Mouse (Mus musculus): Measurements from ENCODE around the gene Bean1.

DNA sequence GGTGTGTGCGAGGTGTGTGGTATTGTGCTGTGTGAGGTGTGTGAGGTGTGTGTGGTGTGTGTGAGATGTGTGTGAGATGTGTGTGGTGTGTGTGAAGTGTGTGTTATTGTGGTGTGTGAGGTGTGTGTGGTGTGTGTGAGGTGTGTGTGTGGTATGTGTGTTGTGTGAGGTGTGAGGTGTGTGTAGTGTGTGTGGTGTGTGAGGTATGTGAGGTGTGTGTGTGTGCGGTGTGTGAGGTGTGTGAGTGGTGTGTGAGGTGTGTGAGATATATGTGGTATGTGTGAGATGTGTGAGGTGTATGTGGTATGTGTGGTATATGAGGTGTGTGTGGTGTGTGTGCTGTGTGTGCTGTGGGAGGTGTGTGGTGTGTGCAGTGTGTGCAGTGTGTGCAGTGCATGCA, 22.3 kb upstream of the Bean1 start:
- TF ChIP-seq CTCF (IDR thresholded peaks at IDR 0.05; ENCODE audit: extremely low read depth, insufficient read length, insufficient replicate concordance, low read depth, low read length) (no peak), POLR2A (IDR thresholded peaks at IDR 0.05; ENCODE audit: low read depth, low read length) (no peak)

Measured in small intestine, adult 2 months (tissue).